Mouse (Mus musculus): ENCODE results near the gene Clasp1. TPM values are rescaled to one million over a fixed set of nuclear protein-coding genes. Genes with fewer than 3 reads are reported as not detected.

Clasp1 gene
- polyA plus RNA-seq, 1 experiment, result 12.8 TPM

DNA sequence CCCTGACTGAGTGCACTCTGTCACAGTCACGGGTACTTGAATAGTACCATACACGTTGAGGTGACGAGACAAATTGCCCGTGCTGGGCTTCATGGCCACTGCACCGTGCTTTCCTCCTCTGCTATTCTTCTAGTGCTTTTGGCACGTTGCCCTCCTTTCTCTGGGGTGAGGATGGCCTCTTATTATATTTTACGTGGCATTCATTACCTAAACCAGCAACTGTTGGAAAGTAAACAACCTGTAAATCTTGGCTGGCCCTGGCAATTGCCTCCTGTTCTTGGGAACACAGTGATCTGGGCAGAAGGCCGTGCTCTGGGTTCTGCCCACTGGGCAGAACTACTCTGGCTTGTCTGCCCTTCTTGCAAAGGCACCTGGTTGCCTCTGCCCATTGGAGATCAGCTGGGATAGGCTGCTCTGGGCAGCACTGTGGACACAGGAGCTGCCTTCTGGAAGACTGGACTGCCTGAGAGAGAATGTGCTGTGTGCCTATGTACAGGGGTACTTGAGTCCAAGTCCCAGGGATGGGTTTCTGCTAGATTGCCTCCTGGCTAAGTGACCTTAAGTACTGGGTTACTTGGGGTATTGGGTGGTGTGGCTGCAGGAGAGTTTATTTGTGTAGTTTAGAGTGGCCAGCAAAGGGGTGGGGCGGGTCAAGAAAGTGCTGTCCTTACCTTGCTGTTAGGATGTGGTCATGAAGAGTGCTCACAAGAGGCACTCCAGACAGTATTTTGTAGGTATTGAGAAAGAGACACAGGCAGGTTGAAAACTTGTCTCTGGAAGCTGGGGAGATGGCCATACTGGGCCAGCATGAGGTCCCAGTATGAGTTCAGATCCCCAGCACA is 254.5 kb downstream of the Clasp1 start:
- Histone ChIP-seq H3K27me3 (replicated peaks; ENCODE audit: control insufficient read depth, insufficient read depth, low read length) (no peaks in the 10 kb centered on the region), H3K4me3 (ENCODE audit: insufficient read depth, low read depth, low read length) (no peak overlapping the region), H3K4me1 (ENCODE audit: control insufficient read depth, insufficient read depth, low read length) (peaks cover 25% of the 10 kb centered on the region), H3K27ac (ENCODE audit: insufficient read depth, low read depth, low read length) (peak overlapping the region; percentile 86), H3K36me3 (ENCODE audit: control insufficient read depth, insufficient read depth, low read length) (peaks cover 5% of the 10 kb centered on the region; the same call in 1 of the 2 replicates)
- WGBS, result 36% methylated on average over 9 of the region's 9 CpGs
- TF ChIP-seq CTCF (conservative IDR thresholded peaks at IDR 0.05; ENCODE audit: insufficient read depth, insufficient read length, low read depth, low read length), result no peak
- no peak for TF ChIP-seq POLR2A (IDR thresholded peaks at IDR 0.05; ENCODE audit: low read depth, low read length)
- peak; percentile 82 for DNase-seq

DNA sequence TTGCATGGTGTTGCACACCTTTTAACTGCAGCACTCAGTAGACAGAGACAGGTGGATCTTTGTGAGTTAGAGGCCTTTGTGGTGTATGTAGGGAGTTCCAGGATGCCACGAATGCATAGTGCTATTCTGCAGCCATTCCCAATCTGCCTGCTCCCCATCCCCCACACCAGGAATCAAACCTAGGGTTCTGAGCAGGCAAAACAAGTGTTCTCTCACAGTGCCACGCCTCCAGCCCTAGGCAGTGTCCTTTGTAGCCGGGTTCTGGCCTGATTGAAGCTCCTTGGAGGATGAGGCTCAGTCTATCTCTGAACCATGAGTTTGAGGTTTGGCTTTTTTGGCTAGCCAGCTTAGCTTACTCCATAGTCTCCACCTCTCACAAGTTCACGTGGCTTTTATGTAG is 256.8 kb downstream of the Clasp1 start:
- H3K27me3 ChIP-seq (replicated peaks; ENCODE audit: control insufficient read depth, insufficient read depth, low read length), result no peaks in the 10 kb centered on the region
- H3K27ac ChIP-seq (ENCODE audit: insufficient read depth, low read depth, low read length), result 0 out of 2 replicates have a peak overlapping the region, but pooled peaks have one; percentile 1
- TF ChIP-seq POLR2A (IDR thresholded peaks at IDR 0.05; ENCODE audit: low read depth, low read length), result no peak
- TF ChIP-seq CTCF (conservative IDR thresholded peaks at IDR 0.05; ENCODE audit: insufficient read depth, insufficient read length, low read depth, low read length), result no peak
- DNase-seq, result no peak
- H3K4me1 ChIP-seq (ENCODE audit: control insufficient read depth, insufficient read depth, low read length), result peaks cover 38% of the 10 kb centered on the region
- H3K36me3 ChIP-seq (ENCODE audit: control insufficient read depth, insufficient read depth, low read length), result 0 out of 2 replicates have a peak, but pooled peaks cover 2% of the 10 kb centered on the region
- 49% methylated on average over 4 of the region's 4 CpGs for WGBS
- no peak overlapping the region for H3K4me3 ChIP-seq (ENCODE audit: insufficient read depth, low read depth, low read length)

DNA sequence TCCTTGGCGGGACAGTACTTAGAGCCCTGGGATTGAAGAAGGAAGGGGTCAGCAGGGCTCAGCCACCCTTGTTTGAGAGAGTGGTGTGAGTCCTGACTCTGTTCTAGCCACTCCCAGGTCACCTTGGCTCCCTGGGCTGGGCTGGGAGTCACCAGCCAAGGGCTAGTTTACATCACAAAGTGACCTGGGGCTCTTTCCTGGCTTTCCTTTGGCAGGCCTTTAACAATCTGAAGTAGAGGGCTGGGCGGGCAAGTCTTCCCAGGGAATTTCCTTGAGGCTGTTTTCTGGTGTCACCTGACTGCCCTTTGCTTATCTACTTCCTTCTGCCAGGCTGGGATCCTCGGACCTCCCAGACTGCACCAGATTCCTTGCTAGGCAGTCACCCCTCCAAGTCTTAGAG is 259.2 kb downstream of the Clasp1 start:
- TF ChIP-seq CTCF (conservative IDR thresholded peaks at IDR 0.05; ENCODE audit: insufficient read depth, insufficient read length, low read depth, low read length), result no peak
- no peak for TF ChIP-seq POLR2A (IDR thresholded peaks at IDR 0.05; ENCODE audit: low read depth, low read length)
- DNase-seq, result peak; percentile 71
- H3K4me3 ChIP-seq (ENCODE audit: insufficient read depth, low read depth, low read length), result no peak overlapping the region
- peak overlapping the region; percentile 81 for H3K27ac ChIP-seq (ENCODE audit: insufficient read depth, low read depth, low read length)
- 25% methylated on average over 3 of the region's 3 CpGs for WGBS
- H3K27me3 ChIP-seq (replicated peaks; ENCODE audit: control insufficient read depth, insufficient read depth, low read length), result no peaks in the 10 kb centered on the region
- peaks cover 31% of the 10 kb centered on the region for H3K4me1 ChIP-seq (ENCODE audit: control insufficient read depth, insufficient read depth, low read length)
- no peaks in the 10 kb centered on the region; the same call in 1 of the 2 replicates for H3K36me3 ChIP-seq (ENCODE audit: control insufficient read depth, insufficient read depth, low read length)

DNA sequence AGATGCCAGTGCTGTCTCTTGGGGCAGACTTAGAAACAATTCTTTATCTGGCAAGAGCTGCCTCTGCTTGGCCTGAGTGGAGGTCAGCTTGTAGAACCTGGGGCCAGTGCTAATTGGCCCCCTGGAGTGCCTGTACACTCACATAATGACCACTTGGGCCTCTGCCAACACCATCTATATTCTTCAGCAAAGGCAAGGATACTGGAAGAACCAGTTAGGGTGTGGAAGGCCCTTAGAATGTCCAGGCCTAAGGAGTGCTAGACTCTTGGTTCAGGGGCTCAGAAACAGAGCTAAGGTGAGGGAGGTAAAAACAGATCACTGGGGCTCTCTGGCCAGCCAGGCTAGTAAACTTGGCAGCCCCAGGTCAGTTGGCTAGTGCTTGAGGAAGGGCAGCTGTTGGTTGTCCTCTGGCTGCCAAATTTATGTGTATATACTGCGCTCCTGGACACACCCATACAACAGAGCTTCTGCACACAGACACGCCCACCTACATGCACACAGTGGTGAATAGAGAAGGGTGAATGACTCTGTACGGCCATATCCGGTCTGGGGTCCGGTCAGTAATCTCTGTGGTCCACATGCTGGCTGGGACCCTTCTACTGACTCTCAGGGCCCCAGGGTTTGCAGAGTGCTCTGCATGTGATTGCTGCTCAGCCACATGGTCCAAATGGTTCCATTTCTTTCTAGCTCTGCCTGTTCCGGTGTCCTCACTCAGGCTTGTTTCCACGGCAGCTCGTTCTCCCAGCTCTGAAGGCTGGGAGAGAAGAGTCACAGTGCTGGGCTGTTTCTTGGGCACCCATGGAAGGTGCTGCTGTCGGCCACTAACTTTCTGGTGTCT is 261.3 kb downstream of the Clasp1 start:
- peak overlapping the region; percentile 53 for H3K27ac ChIP-seq (ENCODE audit: insufficient read depth, low read depth, low read length)
- WGBS, result 45% methylated on average over 9 of the region's 9 CpGs
- H3K36me3 ChIP-seq (ENCODE audit: control insufficient read depth, insufficient read depth, low read length), result peaks cover 2% of the 10 kb centered on the region; the same call in 1 of the 2 replicates
- peak; percentile 59 for DNase-seq
- no peaks in the 10 kb centered on the region for H3K27me3 ChIP-seq (replicated peaks; ENCODE audit: control insufficient read depth, insufficient read depth, low read length)
- no peak overlapping the region for H3K4me3 ChIP-seq (ENCODE audit: insufficient read depth, low read depth, low read length)
- no peak for TF ChIP-seq POLR2A (IDR thresholded peaks at IDR 0.05; ENCODE audit: low read depth, low read length)
- TF ChIP-seq CTCF (conservative IDR thresholded peaks at IDR 0.05; ENCODE audit: insufficient read depth, insufficient read length, low read depth, low read length), result no peak
- peaks cover 22% of the 10 kb centered on the region for H3K4me1 ChIP-seq (ENCODE audit: control insufficient read depth, insufficient read depth, low read length)

DNA sequence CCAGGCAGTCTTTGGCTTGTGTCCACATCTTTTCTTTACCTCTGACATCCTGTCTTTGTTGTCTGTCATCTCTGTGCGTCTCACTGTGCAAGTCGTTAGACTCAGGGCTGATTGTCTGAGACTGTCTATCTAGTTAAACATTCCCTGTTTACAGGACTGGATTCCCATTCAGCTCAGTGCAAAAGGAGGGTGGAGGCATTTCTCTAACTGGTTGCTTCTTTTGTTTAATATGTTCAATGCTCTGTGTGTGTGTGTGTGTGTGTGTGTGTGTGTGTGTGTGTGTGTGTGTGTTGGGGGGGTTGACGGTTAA is 261.9 kb downstream of the Clasp1 start:
- TF ChIP-seq CTCF (conservative IDR thresholded peaks at IDR 0.05; ENCODE audit: insufficient read depth, insufficient read length, low read depth, low read length), result no peak
- no peak for TF ChIP-seq POLR2A (IDR thresholded peaks at IDR 0.05; ENCODE audit: low read depth, low read length)
- 23% methylated on average over 3 of the region's 3 CpGs for WGBS
- H3K27me3 ChIP-seq (replicated peaks; ENCODE audit: control insufficient read depth, insufficient read depth, low read length), result no peaks in the 10 kb centered on the region
- peaks cover 3% of the 10 kb centered on the region; the same call in 1 of the 2 replicates for H3K36me3 ChIP-seq (ENCODE audit: control insufficient read depth, insufficient read depth, low read length)
- no peak overlapping the region for H3K4me3 ChIP-seq (ENCODE audit: insufficient read depth, low read depth, low read length)
- peak overlapping the region; percentile 26 for H3K27ac ChIP-seq (ENCODE audit: insufficient read depth, low read depth, low read length)
- peaks cover 22% of the 10 kb centered on the region for H3K4me1 ChIP-seq (ENCODE audit: control insufficient read depth, insufficient read depth, low read length)
- DNase-seq, result no peak

DNA sequence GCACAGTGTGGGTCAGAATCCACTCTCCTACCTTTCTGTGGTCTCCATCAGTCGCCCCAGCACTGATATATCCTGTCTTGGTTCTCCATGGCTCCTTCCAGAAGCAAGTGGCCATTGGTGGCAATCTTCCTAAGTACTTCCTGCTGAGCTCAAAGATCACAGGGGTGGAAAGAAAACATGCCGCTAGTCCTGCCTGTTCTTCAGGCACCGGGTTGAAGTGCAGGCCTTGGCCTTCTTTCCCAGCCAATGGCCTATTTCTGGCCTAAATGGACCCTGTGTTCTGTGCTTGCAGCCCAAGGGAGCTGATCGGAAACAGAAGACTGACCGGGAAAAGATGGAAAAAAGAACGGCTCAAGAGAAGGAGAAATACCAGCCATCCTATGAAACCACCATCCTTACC is 269.9 kb downstream of the Clasp1 start:
- Histone ChIP-seq H3K4me1 (ENCODE audit: control insufficient read depth, insufficient read depth, low read length) (peaks cover 27% of the 10 kb centered on the region), H3K36me3 (ENCODE audit: control insufficient read depth, insufficient read depth, low read length) (peaks cover 7% of the 10 kb centered on the region; the same call in 1 of the 2 replicates), H3K27ac (ENCODE audit: insufficient read depth, low read depth, low read length) (peak overlapping the region; percentile 21; the same call in 1 of the 2 replicates), H3K27me3 (replicated peaks; ENCODE audit: control insufficient read depth, insufficient read depth, low read length) (no peaks in the 10 kb centered on the region), H3K4me3 (ENCODE audit: insufficient read depth, low read depth, low read length) (no peak overlapping the region)
- peak; percentile 61 for DNase-seq
- 41% methylated on average over 6 of the region's 6 CpGs for WGBS
- no peak for TF ChIP-seq POLR2A (IDR thresholded peaks at IDR 0.05; ENCODE audit: low read depth, low read length)
- TF ChIP-seq CTCF (conservative IDR thresholded peaks at IDR 0.05; ENCODE audit: insufficient read depth, insufficient read length, low read depth, low read length), result no peak
